Mouse (Mus musculus): Measurements from ENCODE around the gene Atp9a.

DNA sequence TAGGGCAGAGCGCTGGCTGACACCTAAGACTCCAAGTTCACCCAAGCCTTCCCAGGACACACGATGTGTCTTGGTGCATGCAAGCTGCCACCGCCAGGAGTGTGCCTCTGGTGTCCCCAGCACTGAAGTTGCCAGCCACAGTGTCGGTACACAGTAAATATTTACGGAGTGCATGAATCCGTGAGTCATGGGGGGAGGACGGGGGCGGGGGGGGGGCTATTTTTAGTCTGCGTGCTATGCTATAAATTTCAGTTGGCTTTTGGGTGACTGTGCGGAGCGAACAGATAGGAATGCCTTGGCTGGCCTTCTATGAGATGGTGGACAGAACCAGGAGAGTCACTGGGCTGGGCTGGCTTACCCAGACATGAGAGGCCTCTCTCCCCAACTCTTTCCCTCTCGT lies 14.2 kb downstream of the Atp9a start:
- TF ChIP-seq CTCF (IDR thresholded peaks at IDR 0.05) (peak; percentile 42), POLR2A (IDR thresholded peaks at IDR 0.05; ENCODE audit: insufficient read depth, low read depth, low read length) (no peak)
